Mouse (Mus musculus): ENCODE results near the gene Fbxl17.

Fbxl17 gene

DNA sequence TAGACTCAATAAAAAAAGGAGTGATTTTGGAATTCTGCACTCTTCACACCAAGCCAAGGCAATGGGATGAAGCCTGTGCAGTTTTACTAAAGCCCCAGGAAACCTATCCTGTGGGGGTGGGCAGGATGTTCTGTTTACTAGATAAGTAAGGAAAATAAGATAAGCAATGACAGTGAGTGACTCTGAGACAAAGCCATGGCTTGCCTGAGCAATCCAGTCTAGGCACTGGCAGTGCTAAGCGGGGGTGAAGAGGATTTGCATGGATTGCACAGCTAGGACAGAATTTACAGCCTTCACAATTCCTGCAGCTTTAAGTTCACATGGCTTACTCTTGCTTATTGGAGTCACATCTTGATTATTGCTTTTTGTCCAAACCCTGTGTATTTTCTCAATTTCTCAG is 335.5 kb downstream of the Fbxl17 start:
- DNase-seq = no peak

DNA sequence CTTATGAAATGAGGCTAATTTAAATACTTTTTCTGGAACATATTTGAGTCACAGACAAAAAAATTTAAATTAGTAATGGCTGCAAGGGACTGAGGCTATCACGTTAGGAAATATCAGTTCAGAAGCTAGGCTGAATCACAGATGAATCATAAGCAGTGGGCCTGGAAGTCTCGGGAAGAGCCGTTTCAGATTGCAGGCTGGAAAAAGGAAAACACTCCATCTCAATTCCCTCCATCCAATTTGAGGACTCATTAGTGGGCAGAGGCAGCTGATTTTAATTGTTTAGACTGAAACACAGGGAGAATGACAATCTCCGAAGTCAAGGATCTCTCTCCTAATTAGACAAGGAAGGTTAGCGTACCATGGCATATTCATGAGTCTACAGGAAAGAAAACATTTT is 337.9 kb downstream of the Fbxl17 start:
- no peak for DNase-seq

DNA sequence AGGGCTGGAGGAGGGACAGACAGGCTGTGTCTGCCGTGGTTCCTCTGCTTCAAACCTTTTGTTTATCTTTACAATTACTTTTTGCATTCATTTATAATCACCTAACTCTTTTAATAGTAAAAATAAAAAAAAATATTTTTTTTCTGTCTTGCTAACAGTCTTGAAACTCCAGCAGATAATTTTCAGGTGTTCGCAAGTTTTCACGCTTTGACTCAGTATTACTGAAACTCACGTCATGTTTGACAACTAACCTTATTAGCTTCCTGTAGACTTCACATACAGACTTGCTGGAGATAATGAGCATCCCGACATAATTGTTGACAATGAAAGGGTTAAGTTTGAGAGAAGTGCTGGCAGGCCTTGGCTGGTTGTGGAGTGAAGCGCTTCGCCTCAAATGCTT is 340.6 kb downstream of the Fbxl17 start:
- no peak for DNase-seq

DNA sequence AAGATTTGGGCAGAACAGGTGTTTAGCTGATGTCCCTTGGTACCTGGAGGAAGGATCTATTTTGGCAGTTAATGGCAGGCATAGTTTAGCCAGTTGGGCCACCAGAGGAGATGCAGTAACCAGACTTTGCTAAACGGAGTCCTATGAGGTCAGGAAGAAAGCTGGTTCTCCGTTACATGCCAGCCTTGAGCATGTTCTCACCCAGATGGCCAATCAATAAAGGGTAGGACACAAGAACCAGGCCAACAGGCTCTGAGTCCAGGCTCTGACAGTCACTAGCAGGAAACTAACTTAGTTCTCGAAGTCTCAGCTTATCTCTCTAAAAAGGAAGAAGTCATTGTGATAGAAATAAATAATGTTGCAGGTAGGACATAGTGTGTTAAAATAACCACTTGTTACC is 341.4 kb downstream of the Fbxl17 start:
- no peak for DNase-seq

DNA sequence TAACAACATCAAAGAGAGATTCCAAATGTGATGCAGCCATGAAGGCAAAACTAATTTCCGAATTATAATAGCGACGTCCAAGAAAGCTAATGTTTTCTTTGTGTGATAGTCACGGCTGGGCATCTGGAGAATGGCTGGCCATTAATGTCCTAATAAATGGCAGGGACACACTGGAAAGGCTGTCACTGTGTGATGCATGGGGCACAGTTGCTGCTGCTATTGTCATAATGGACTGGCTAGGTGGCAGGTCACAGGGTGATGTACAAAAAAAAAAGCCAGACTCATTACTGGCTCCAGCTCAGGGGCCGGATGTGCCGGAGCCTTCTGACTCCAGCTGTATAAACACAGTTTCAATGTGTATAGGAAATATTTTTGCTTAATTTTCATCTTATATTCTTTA is 341.9 kb downstream of the Fbxl17 start:
- no peak for DNase-seq

DNA sequence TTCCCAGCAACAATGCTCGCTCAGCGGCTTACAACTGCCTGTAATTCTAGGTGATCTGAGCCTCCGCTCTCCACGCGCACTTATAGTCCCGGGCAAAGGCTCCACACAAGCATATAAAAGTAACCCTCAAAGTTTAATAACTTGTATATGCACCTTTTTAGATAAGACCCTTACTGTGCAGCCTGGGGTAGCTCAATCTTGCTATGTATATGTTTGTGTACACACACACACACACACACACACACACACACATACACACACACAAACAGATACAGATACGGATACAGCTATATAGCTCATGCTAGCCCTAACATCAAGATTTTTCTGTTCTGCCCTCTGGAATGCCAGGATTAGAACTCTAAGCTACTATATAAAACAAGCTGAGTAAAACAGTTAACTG is 342.8 kb downstream of the Fbxl17 start:
- no peak for DNase-seq

DNA sequence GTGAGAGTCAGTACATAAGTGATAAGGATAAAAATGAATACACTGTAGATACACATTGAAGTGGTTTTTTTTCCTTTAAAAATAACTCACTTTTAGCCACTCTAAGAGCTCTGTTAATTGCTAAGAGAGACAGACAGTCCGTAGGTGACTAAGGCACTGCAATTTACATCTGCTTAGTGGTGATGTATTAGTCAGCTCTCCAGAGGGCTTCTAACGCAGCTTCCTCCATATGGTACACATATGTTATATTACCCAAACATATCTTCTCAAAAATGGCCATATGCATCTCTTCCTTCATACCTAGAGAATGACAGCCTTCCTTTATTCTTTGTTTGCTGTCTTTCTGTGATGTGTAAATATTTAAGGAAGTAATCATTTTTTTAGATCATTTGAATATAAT is 353.3 kb downstream of the Fbxl17 start:
- no peak for DNase-seq

DNA sequence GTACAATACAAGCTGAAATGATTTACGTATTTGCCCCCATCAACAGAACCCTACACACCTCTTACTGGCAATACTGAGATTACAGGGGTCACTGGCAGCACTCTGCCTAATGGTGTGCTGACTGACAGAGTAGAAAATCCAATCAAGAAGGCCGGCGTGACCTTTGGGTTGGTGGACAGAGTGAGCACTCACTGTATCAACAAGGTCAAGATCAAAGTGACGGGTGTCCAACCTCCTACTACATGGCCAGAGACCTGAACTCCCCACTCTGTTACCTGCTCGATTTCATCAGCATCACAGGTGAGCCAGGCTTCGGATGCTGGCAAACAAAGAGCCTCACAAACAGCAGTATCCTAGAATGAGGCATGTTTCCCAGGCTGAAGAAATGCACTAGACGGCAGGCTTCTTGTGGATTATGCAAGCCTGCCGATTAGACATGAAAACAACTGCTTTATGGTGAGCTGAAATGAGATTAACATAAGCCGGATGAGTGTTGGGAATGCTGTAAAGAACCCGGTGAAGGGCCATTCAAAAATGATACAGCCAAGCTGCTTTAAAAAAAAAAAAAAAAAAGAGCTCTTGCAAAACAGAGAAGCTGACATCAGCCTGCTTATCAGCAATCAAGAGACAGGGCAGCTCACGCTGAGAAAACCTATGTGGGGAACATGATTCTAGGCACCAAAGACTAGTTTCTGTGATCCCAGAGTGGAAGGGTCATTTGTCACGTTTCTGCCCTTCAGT is 353.9 kb downstream of the Fbxl17 start:
- peak; percentile 19 to 20 for DNase-seq

DNA sequence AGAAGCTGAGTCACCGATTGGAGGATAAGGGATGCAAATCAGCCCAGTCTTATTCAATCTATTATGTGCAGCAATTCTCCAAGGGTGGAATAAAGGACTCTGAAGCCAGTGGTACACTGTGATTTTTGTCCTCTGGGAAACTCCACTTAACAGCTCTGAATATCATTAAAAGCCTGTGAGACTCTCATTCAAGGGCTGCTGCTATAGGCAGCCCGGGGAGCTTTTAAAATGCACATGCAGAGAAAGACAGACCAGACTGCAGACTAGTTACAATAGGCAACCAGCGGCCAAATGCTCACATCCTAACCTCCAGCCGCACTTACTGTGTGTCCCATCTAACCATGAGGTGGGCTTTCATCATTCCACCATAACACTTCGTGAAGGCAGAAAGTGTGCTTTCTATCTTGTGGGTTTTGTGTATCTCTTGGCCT is 354.5 kb downstream of the Fbxl17 start:
- DNase-seq = no peak

DNA sequence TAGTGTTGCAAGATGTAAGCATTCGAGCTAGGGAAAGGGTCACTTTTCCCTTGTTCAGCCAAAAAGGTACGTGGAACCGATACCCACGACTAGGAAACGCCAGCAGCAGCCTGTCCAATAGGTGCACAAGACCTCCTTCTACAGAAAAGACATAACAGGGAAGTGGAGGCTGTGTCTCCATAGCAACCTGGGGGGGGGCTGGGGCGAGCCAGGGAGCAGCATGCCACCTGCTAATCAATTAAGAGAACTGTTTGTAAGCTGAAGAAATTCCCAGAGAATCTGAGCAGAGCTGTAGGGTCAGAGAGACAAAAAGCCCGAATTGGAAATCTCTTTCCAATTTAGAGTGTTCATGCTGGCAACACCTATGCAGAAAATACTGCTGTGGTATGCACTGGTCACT is 356.0 kb downstream of the Fbxl17 start:
- DNase-seq = no peak

DNA sequence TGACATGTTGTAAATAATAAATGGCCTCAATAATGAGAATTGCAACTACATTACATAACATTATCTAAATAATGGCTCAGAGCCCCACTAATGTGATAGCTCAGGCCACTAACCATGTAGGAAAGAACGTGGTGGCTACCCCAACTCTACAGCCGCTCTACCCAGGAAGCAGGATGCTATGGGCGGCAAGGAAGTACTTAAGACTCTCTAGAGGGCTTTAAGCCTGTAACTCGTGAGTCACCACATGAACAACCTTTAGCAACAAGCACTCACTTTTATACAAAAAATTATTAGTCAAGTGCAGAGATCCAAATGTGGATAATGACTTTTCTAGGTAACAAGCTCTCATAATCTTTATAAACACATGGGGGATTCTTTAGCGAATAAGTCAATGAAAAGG is 365.0 kb downstream of the Fbxl17 start:
- no peak for DNase-seq

DNA sequence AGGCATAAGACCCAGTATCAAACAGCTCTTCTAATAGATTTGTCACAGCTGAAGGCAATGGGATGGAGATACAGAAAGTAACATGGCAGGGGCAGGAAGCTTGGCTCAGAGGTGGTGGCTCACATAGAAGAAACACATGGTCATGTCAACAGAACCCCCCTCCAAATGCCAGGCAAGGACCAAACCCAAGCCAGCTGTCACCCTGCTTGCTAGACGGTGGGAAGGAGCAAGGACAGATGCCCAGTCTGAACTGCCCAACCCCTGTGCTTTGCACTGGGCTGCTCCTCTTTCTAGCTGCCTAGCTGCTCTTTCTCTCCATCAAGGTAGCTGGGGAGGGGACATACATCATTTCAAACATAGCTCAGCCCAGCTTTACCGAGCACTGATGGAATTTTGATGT is 377.4 kb downstream of the Fbxl17 start:
- DNase-seq = no peak

DNA sequence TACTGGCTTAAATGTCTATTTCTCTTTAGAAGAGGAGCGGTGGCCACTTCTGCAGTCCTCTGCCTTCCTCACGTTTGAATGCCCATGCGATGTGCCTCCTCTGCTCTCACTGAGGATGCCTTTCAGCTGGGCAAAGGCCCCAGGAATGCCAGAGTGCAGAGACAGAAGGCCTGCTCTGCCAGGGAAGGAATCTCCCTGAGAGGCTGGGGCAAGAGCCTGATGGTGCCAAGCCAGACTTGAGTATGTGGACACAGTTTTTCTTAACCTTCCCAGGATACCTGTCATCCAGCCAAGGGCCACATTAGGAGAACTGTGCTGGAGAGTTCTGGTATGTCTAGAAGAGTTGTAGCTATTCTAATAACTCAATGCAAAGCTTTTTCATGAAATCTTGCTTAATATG is 380.1 kb downstream of the Fbxl17 start:
- DNase-seq = peak; percentile 16 to 27

DNA sequence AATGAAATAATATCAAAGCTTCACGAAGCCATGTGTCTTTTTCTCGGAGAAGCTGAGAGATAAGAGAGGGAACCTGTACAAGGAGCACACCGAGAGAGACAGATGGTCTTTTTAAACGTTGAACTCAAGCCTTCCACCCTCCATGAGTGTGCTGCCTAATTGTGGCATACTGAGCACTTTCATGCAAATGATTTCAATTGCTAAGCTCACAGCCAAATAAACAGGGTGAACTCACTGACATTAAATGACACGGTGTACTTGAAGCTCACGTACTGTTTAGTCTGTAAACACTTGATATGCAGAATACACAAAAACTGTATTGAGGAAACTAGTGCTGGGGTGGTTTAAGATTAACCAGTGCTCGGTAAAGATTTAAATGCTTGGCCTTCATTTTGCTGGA is 380.7 kb downstream of the Fbxl17 start:
- no peak for DNase-seq

DNA sequence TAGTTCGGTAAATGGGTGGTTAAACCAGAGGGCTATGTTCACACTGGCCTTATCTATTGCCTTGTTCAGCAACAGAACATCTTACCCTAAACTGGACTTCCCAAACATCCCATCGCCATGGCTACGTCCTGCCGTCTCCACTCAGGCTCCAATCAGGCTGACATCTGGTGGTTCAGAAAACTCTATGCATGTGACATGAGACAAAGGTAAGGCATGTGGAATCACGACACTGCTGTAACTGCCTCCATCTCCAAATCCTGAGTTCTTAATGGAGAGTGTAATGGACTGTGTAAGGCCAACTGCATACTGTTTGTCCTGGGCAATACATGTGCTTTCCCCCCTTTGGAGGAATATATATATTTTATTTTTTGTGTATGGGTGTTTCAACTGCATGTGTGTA is 382.7 kb downstream of the Fbxl17 start:
- DNase-seq = no peak

DNA sequence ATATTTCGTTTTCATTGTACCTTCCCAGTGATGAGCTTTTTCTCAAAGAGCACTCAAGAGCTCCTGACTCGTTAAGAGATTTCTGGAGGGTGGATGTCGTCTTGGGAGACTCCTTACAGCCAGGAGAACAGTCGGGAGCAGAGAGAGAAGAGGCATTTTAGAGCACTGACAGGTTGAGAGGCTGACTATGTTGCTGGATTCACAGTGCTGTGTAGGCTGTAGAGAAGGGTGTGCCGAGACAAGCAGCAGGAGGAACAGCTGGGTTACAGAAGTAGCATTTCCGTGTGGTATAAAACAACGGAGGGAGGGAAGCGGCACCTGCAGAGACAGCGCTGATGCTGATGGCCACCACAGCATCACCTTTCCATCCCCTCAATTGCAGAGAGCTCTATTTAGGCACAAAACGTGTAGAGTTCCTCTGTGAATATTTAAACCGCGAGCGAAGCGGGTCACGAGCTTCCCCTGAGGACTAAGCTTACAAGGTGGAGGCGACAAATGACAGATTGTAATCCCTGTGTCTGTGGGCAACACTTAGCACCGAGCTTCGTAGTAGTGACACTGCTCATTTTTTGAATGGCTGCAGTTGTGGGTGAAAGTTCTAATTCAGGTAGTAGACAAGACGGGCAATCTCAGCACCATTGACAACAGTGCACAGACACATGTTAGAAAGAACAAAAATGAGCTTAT is 385.3 kb downstream of the Fbxl17 start:
- no peak for DNase-seq

DNA sequence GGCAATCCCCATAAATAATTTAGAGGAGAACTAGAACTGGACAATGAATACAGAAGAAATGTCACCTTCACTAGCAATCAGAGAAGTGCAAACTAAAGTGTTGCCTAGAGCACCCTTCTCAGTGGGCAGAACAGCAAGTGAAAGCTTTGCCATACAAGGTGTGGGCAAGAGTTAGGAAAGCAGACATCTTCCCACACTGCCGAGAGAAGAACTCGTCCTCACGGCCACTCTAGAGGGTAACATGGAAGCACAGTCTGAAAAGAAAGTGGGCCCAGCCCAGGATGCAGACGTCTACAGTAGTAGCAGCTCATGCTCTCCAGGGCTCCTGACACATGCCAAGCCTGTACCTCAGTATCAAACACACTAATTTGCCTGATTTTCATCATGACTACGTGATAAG is 387.0 kb downstream of the Fbxl17 start:
- DNase-seq = no peak

DNA sequence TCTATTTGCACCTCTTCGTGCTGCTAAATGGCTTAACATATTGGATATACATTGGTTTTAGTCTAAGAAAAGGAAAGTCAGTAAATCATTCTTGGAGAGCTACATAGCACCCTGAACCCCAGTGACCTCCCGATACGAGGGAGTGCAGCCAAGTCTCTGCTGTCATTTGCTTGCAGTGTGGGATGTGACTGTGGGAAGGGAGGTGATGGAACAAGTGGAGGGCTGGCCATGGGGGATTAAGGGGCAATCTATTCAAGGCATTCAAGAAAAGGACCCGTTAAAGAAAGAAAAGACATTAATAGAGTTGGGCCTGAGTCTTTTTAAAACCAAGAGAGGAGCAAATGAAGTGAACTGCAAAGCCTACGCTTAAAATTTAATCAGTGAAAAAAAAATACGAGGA is 388.8 kb downstream of the Fbxl17 start:
- no peak for DNase-seq

DNA sequence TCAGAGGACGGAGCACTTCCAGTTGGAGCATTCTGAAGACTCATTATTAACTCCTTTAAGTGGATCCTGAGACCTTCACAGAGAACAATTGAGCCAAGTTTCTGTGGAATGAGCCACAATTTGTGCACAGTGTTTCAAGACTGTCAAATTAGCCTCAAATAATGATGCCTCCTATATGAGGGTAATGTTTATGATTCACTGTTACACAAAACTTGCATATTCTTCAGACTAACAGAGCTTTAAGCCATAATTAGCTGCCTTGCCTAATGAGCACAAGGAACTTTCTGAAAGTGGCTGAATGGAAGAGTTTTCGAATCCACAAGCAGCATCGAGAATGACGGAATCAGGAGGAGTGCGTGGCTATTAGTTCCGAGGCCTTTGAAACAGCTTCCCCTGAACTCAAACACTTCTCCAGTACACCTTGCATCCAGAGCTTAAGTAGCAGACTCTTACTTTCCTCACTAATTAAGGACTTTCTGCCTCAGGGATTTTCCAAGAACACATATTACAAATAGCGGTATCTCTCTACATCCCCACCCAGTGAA is 389.5 kb downstream of the Fbxl17 start:
- no peak for DNase-seq

DNA sequence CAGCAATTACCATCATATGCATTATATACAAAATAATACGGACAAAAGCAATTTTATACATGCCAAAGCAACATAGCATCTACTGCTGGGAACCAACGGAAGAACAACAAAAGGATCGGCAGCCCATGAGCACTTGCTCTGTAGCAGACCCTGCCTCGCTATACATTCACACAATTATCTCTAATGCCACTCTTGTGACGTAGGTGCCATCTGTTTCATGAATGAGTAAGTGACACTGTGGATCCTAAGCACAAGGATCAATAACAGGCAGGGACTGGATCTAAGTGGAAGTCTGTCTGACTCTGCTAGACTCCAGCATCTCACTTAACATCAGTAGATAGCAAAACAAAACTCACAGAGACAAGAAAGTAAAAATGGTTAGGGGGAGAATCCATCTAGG is 391.8 kb downstream of the Fbxl17 start:
- DNase-seq = no peak

DNA sequence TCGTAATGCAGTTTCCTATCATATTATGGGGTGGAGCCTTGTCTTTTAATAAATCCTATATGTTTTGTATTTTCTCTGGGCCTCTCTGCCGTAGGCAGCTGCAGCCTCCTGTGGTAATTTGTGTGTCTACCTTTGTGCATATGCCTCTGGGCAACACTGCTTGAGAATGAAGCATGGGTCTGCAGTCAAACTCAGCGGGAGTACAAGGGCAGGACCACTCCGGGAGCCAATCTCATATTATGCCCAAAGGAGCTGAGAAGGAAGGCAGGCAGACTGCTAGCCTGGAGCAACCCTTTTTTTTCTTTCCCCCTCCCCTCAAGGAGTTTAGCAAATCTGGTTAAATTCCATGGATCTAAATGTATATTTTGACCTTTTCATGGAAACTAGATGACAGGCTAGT is 392.3 kb downstream of the Fbxl17 start:
- DNase-seq = no peak

DNA sequence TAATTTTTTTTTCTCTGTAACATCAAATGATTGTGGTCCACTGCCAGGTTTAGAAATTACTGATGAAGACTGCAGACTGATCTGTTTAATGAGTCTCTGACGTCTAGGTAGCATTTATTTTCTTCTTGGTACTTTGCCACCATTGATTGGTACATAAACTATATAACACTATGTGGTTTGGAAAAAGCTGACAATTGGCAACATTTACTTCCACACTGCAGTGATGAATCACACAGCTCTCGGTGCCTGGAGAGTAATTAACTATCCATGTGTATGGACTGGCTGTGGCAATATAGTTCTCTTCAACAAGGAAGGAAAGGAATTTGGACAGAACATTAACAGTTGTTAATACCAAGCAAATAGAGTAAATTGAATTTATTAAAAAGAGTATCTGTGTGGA is 404.3 kb downstream of the Fbxl17 start:
- no peak for DNase-seq

DNA sequence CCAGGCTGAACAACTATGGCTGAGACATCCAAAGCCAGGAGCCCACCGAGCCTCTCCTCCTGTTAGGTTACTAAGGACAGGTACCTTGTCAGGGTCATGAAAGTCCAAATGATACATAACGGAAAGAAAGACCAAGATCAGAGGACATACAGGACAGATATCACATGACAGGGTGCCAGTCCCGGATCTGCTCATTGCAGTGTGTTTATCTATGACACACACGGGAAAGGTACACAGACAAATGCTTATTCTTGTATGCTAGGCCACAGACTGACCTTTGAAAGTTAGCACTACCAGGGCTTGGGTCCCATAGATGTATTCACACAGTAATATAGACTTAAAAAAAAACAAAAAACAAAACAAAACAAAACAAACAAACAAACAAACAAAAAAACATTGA is 404.8 kb downstream of the Fbxl17 start:
- DNase-seq = no peak

DNA sequence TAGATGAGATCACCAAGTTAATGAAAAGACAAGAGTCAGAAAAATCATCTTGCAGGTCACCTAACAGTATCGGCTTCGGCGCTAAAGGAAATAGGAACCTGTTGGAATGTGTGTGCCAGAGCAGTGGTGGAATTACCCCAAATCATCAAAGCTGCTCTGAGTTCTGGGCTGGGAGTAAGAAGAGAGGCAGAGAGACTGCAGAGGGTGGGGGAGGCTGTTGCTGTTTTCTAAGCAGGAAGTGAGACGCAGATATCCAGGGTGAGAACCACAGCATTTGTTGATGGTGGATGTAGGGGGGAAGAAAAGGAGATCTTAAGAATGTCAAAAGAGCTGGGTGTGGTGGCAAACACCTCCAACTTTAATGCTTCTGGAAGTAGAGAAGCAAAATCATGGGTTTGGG is 406.6 kb downstream of the Fbxl17 start:
- no peak for DNase-seq

DNA sequence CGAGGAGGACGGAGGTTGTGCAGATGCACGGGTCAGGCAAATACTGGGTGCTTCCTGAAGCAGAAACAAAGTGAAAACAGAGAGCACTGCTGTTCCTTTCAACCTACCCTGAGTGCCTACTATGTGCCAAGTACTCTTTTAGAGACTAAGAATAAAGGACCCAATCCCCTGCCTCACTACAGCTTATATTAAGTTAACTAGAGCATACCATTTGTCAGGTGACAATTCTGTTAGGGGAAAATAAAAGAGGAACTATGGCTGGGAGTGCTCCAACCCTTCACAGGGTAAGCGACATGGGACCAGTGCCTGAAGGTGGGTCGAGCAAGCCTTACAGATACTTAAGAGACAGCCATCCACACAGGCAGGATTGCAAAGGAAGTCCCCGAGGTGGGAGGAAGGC is 407.0 kb downstream of the Fbxl17 start:
- DNase-seq = no peak

Measured in kidney, postnatal 36 days (tissue).